Mouse (Mus musculus): ENCODE measurements around the gene Mbl1.

Mbl1 gene

GRCm38 (mm10) chr14:41151220-41151898 is at the start of gene Mbl1:
Gene Mbl1 (plus strand): TSS chr14:41151458.
- no peak for DNase-seq (ENCODE audit: low spot score)

GRCm38 (mm10) chr14:41102269-41102668 is 49.0 kb upstream of the Mbl1 start:
- no peak for DNase-seq (ENCODE audit: low spot score)

- no peak for DNase-seq (ENCODE audit: low spot score)
These were observed 46.3 kb upstream of the Mbl1 start, which contains the start of gene Mat1a for GRCm38 (mm10) chr14:41104853-41105444. Gene Mat1a (plus strand): TSS chr14:41105035.

- DNase-seq (ENCODE audit: low spot score) = no peak
These were observed 40.1 kb upstream of the Mbl1 start for GRCm38 (mm10) chr14:41111031-41111668.

GRCm38 (mm10) chr14:41112944-41113343 is 38.3 kb upstream of the Mbl1 start:
- DNase-seq (ENCODE audit: low spot score) = no peak

GRCm38 (mm10) chr14:41116271-41116670 is 35.0 kb upstream of the Mbl1 start:
- no peak for DNase-seq (ENCODE audit: low spot score)

GRCm38 (mm10) chr14:41124683-41125082 is 26.6 kb upstream of the Mbl1 start:
- DNase-seq (ENCODE audit: low spot score) = no peak

- no peak for DNase-seq (ENCODE audit: low spot score)
These were observed 23.3 kb upstream of the Mbl1 start for GRCm38 (mm10) chr14:41127997-41128396.

GRCm38 (mm10) chr14:41131540-41131939 is 19.7 kb upstream of the Mbl1 start, which contains the start of gene Sftpa1:
Gene Sftpa1 (plus strand): TSS chr14:41131782.
- DNase-seq (ENCODE audit: low spot score) = no peak

- no peak for DNase-seq (ENCODE audit: low spot score)
These were observed 14.3 kb upstream of the Mbl1 start for GRCm38 (mm10) chr14:41137006-41137405.

GRCm38 (mm10) chr14:41140686-41141085 is 10.6 kb upstream of the Mbl1 start:
- no peak for DNase-seq (ENCODE audit: low spot score)

GRCm38 (mm10) chr14:41146035-41146434 is 5.2 kb upstream of the Mbl1 start:
- DNase-seq (ENCODE audit: low spot score) = no peak

GRCm38 (mm10) chr14:41146922-41147321 is 4.3 kb upstream of the Mbl1 start:
- no peak for DNase-seq (ENCODE audit: low spot score)

GRCm38 (mm10) chr14:41147356-41147755 is 3.9 kb upstream of the Mbl1 start:
- no peak for DNase-seq (ENCODE audit: low spot score)

GRCm38 (mm10) chr14:41160076-41160475 is 8.8 kb downstream of the Mbl1 start:
- DNase-seq (ENCODE audit: low spot score) = no peak

- DNase-seq (ENCODE audit: low spot score) = no peak
These were observed 9.5 kb downstream of the Mbl1 start for GRCm38 (mm10) chr14:41160743-41161142.

- DNase-seq (ENCODE audit: low spot score) = peak; percentile 3
These were observed 11.4 kb downstream of the Mbl1 start for GRCm38 (mm10) chr14:41162663-41163062.

- DNase-seq (ENCODE audit: low spot score) = no peak
These were observed 16.0 kb downstream of the Mbl1 start for GRCm38 (mm10) chr14:41167278-41167677.

- no peak for DNase-seq (ENCODE audit: low spot score)
These were observed 17.3 kb downstream of the Mbl1 start for GRCm38 (mm10) chr14:41168567-41168966.

GRCm38 (mm10) chr14:41170514-41170913 is 19.3 kb downstream of the Mbl1 start:
- no peak for DNase-seq (ENCODE audit: low spot score)

- DNase-seq (ENCODE audit: low spot score) = no peak
These were observed 23.5 kb downstream of the Mbl1 start for GRCm38 (mm10) chr14:41174802-41175201.

- no peak for DNase-seq (ENCODE audit: low spot score)
These were observed 34.0 kb downstream of the Mbl1 start, which contains the start of gene Sftpd for GRCm38 (mm10) chr14:41185059-41185821. Gene Sftpd (minus strand): TSS chr14:41185149.
